Mouse (Mus musculus) hindbrain, embryonic 10.5 days (tissue): Measurements from ENCODE around the gene Cnih4. TPM values are rescaled to one million over a fixed set of nuclear protein-coding genes. Genes with fewer than 3 reads are reported as not detected.

Experiments
- DNase-seq: peaks from one replicate; pipeline ENCODE4 v3.0.0-alpha.2; 2017; ENCODE audit warnings: low spot score
- H3K27ac ChIP-seq: fragments of 300-500 bp; sonication (generic); 2 replicates; pipeline ENCODE4 v1.5.1; 2016; ENCODE audit warnings: mild to moderate bottlenecking, moderate library complexity
- H3K27me3 ChIP-seq: fragments of 300-500 bp; sonication (generic); 2 replicates; pipeline ENCODE4 v1.6.1; 2016; ENCODE audit warnings: mild to moderate bottlenecking; ENCODE audit not compliant: poor library complexity, insufficient read depth, severe bottlenecking
- H3K36me3 ChIP-seq: fragments of 300-500 bp; sonication (generic); 2 replicates; pipeline ENCODE4 v1.6.1; 2016; ENCODE audit warnings: mild to moderate bottlenecking, moderate library complexity
- H3K4me1 ChIP-seq: fragments of 300-500 bp; sonication (generic); replicated peaks from 2 replicates; pipeline ENCODE4 v1.6.1; 2016; ENCODE audit warnings: mild to moderate bottlenecking
- H3K4me3 ChIP-seq: fragments of 300-500 bp; sonication (generic); 2 replicates; pipeline ENCODE4 v1.5.1; 2016; ENCODE audit warnings: mild to moderate bottlenecking, moderate library complexity
- H3K9me3 ChIP-seq: fragments of 300-500 bp; sonication (generic); 2 replicates; pipeline ENCODE4 v1.6.1; 2016; ENCODE audit warnings: mild to moderate bottlenecking, moderate library complexity
- WGBS: fragments of 180-500 bp; shearing (Covaris S2); methylation state at CpG from one replicate; pipeline ENCODE4 v1.1.7; 2016; 5-methylcytosine and 5-hydroxymethylcytosine counted together
- polyA plus RNA-seq: library from polyadenylated mRNA; unstranded; fragments of >200 nt; fragmentation: Nextera tagmentation; extraction: Ambion mirVana; gene quantifications from 2 replicates; pipeline ENCODE4 v1.2.1, GENCODE M21; 2016

Gene Cnih4
- polyA plus RNA-seq, 1 experiment from 2014 or later: 104 TPM

- DNase-seq: peak; percentile 87
- under 1% methylated on average over 58 of the region's 59 CpGs for WGBS
Observed at GRCm38 (mm10) chr1:181150827-181151534, 6.5 kb downstream of the Cnih4 start.

GRCm38 (mm10) chr1:181151541-181151940 lies 7.0 kb downstream of the Cnih4 start:
- peak overlapping the region; percentile 96 for H3K4me3 ChIP-seq
- no peaks in the 10 kb centered on the region for H3K27me3 ChIP-seq
- H3K36me3 ChIP-seq: peaks cover 33% of the 10 kb centered on the region
- WGBS: 49% methylated on average over 5 of the region's 5 CpGs
- H3K9me3 ChIP-seq: no peaks in the 10 kb centered on the region
- no peak for DNase-seq
- H3K27ac ChIP-seq: peak overlapping the region; percentile 96
- peaks cover 24% of the 10 kb centered on the region for H3K4me1 ChIP-seq

More at GRCm38 (mm10) chr1:181150827-181151534, 6.5 kb downstream of the Cnih4 start:
- no peaks in the 10 kb centered on the region for H3K9me3 ChIP-seq
- peaks cover 30% of the 10 kb centered on the region for H3K4me1 ChIP-seq
- H3K27ac ChIP-seq: peak overlapping the region; percentile 96
- peaks cover 28% of the 10 kb centered on the region for H3K36me3 ChIP-seq
- H3K4me3 ChIP-seq: peak overlapping the region; percentile 96
- no peaks in the 10 kb centered on the region for H3K27me3 ChIP-seq

GRCm38 (mm10) chr1:181167816-181168215 lies 23.3 kb downstream of the Cnih4 start:
- Histone ChIP-seq H3K36me3 (peaks cover 97% of the 10 kb centered on the region), H3K9me3 (no peaks in the 10 kb centered on the region), H3K4me3 (no peak overlapping the region), H3K27me3 (no peaks in the 10 kb centered on the region), H3K4me1 (no peaks in the 10 kb centered on the region), H3K27ac (no peak overlapping the region)
- DNase-seq: no peak
- 81% methylated on average over 2 of the region's 2 CpGs for WGBS

GRCm38 (mm10) chr1:181168377-181168776 lies 23.9 kb downstream of the Cnih4 start:
- H3K27me3 ChIP-seq: no peaks in the 10 kb centered on the region
- H3K36me3 ChIP-seq: peaks cover 94% of the 10 kb centered on the region
- H3K9me3 ChIP-seq: no peaks in the 10 kb centered on the region
- 84% methylated on average over 3 of the region's 3 CpGs for WGBS
- H3K27ac ChIP-seq: no peak overlapping the region
- DNase-seq: no peak
- H3K4me3 ChIP-seq: no peak overlapping the region
- H3K4me1 ChIP-seq: no peaks in the 10 kb centered on the region

- WGBS: 88% methylated on average over 8 of the region's 8 CpGs
- H3K27ac ChIP-seq: no peak overlapping the region
- H3K36me3 ChIP-seq: peaks cover 89% of the 10 kb centered on the region
- no peaks in the 10 kb centered on the region for H3K27me3 ChIP-seq
- no peaks in the 10 kb centered on the region for H3K4me1 ChIP-seq
- DNase-seq: no peak
- H3K4me3 ChIP-seq: no peak overlapping the region
- no peaks in the 10 kb centered on the region for H3K9me3 ChIP-seq
Observed at GRCm38 (mm10) chr1:181170210-181170609, 25.7 kb downstream of the Cnih4 start.

GRCm38 (mm10) chr1:181188925-181189324 lies 44.4 kb downstream of the Cnih4 start:
- no peak for DNase-seq
- Histone ChIP-seq H3K27ac (no peak overlapping the region), H3K36me3 (peaks cover 99% of the 10 kb centered on the region), H3K27me3 (no peaks in the 10 kb centered on the region), H3K9me3 (no peaks in the 10 kb centered on the region), H3K4me3 (no peak overlapping the region), H3K4me1 (no peaks in the 10 kb centered on the region)
- WGBS: 89% methylated on average over 4 of the region's 4 CpGs

- H3K4me3 ChIP-seq: no peak overlapping the region
Observed at GRCm38 (mm10) chr1:181199446-181199845, 55.0 kb downstream of the Cnih4 start.

GRCm38 (mm10) chr1:181210147-181210546 lies 65.7 kb downstream of the Cnih4 start:
- 23% methylated on average over 4 of the region's 4 CpGs for WGBS
- peaks cover 34% of the 10 kb centered on the region for H3K4me1 ChIP-seq

More at GRCm38 (mm10) chr1:181199446-181199845, 55.0 kb downstream of the Cnih4 start:
- Histone ChIP-seq H3K4me1 (no peaks in the 10 kb centered on the region), H3K9me3 (no peaks in the 10 kb centered on the region), H3K27ac (no peak overlapping the region), H3K36me3 (peaks cover 95% of the 10 kb centered on the region), H3K27me3 (no peaks in the 10 kb centered on the region)
- DNase-seq: no peak
- WGBS: 89% methylated on average over 4 of the region's 4 CpGs

GRCm38 (mm10) chr1:181210601-181211402 lies 66.3 kb downstream of the Cnih4 start:
- Histone ChIP-seq H3K27ac (peak overlapping the region; percentile 99), H3K27me3 (no peaks in the 10 kb centered on the region), H3K4me1 (peaks cover 34% of the 10 kb centered on the region), H3K9me3 (no peaks in the 10 kb centered on the region), H3K36me3 (peaks cover 34% of the 10 kb centered on the region), H3K4me3 (peak overlapping the region; percentile 87)
- WGBS: under 1% methylated on average over 56 of the region's 56 CpGs
- DNase-seq: peak; percentile 52

More at GRCm38 (mm10) chr1:181210147-181210546, 65.7 kb downstream of the Cnih4 start:
- peak overlapping the region; percentile 99 for H3K27ac ChIP-seq
- H3K9me3 ChIP-seq: no peaks in the 10 kb centered on the region
- DNase-seq: no peak
- H3K36me3 ChIP-seq: peaks cover 40% of the 10 kb centered on the region
- no peaks in the 10 kb centered on the region for H3K27me3 ChIP-seq
- peak overlapping the region; percentile 87 for H3K4me3 ChIP-seq

- H3K36me3 ChIP-seq: peaks cover 27% of the 10 kb centered on the region
- peaks cover 37% of the 10 kb centered on the region for H3K4me1 ChIP-seq
- no peak for DNase-seq
- H3K27me3 ChIP-seq: no peaks in the 10 kb centered on the region
- H3K9me3 ChIP-seq: no peaks in the 10 kb centered on the region
- H3K4me3 ChIP-seq: peak overlapping the region; percentile 87
- WGBS: 2% methylated on average over 38 of the region's 72 CpGs
- peak overlapping the region; percentile 99 for H3K27ac ChIP-seq
Observed at GRCm38 (mm10) chr1:181211403-181211919, 67.0 kb downstream of the Cnih4 start.

GRCm38 (mm10) chr1:181211920-181212633 lies 67.6 kb downstream of the Cnih4 start, which contains the start of gene Wdr26:
Gene Wdr26 (minus strand): TSS chr1:181212001.
- H3K27ac ChIP-seq: peak within 1 kb of the TSS; percentile 99
- H3K4me3 ChIP-seq: peak within 1 kb of the TSS; percentile 87
- H3K36me3 ChIP-seq: peaks cover 21% of the 10 kb centered on the region
- H3K27me3 ChIP-seq: no peaks in the 10 kb centered on the region
- peaks cover 41% of the 10 kb centered on the region for H3K4me1 ChIP-seq
- WGBS: 1% methylated on average over 54 of the region's 54 CpGs
- DNase-seq: peak; percentile 90
- no peaks in the 10 kb centered on the region for H3K9me3 ChIP-seq

- H3K4me3 ChIP-seq: no peak overlapping the region
- H3K27ac ChIP-seq: no peak overlapping the region
- peaks cover under 1% of the 10 kb centered on the region; the same call in 1 of the 2 replicates for H3K36me3 ChIP-seq
- DNase-seq: no peak
- no peaks in the 10 kb centered on the region for H3K9me3 ChIP-seq
- no peaks in the 10 kb centered on the region for H3K27me3 ChIP-seq
- peaks cover 34% of the 10 kb centered on the region for H3K4me1 ChIP-seq
- 84% methylated on average over 8 of the region's 8 CpGs for WGBS
Observed at GRCm38 (mm10) chr1:181214296-181215035, 70.0 kb downstream of the Cnih4 start.
